Mouse (Mus musculus) lung, embryonic 15.5 days (tissue): Measurements from ENCODE around the gene Fezf1. TPM values are rescaled to one million over a fixed set of nuclear protein-coding genes. Genes with fewer than 3 reads are reported as not detected.

Experiments used
- ATAC-seq: fragments of 200-750 bp; cut with Nextera tagmentation; 2 replicates; pipeline ENCODE4 v1.8.0; 2017; ENCODE audit warnings: moderate number of reproducible peaks, borderline replicate concordance; ENCODE audit not compliant: low FRiP score, low TSS enrichment; ENCODE audit errors: extremely low read depth
- H3K27ac ChIP-seq: fragments of 300-500 bp; sonication (generic); 2 replicates; pipeline ENCODE4 v1.5.1; 2015; ENCODE audit warnings: moderate library complexity, mild to moderate bottlenecking, inconsistent platforms
- H3K27me3 ChIP-seq: fragments of 300-500 bp; sonication (generic); 2 replicates; pipeline ENCODE4 v1.6.1; 2015; ENCODE audit warnings: inconsistent platforms
- H3K36me3 ChIP-seq: fragments of 300-500 bp; sonication (generic); 2 replicates; pipeline ENCODE4 v1.6.1; 2015; ENCODE audit warnings: inconsistent platforms
- H3K4me1 ChIP-seq: fragments of 300-500 bp; sonication (generic); 2 replicates; pipeline ENCODE4 v1.6.1; 2015; ENCODE audit warnings: inconsistent platforms
- H3K4me2 ChIP-seq: fragments of 300-500 bp; sonication (generic); 2 replicates; pipeline ENCODE4 v1.6.1; 2015; ENCODE audit warnings: inconsistent platforms, mild to moderate bottlenecking, moderate library complexity
- H3K4me3 ChIP-seq: fragments of 300-500 bp; sonication (generic); 2 replicates; pipeline ENCODE4 v1.5.1; 2015; ENCODE audit warnings: mild to moderate bottlenecking, inconsistent platforms
- H3K9ac ChIP-seq: fragments of 300-500 bp; sonication (generic); 2 replicates; pipeline ENCODE4 v1.6.1; 2015; ENCODE audit warnings: inconsistent platforms
- H3K9me3 ChIP-seq: fragments of 300-500 bp; sonication (generic); 2 replicates; pipeline ENCODE4 v1.6.1; 2016; ENCODE audit warnings: inconsistent platforms
- WGBS: fragments of 180-500 bp; shearing (Covaris S2); methylation state at CpG from one replicate; pipeline ENCODE4 v1.1.7; 2015; 5-methylcytosine and 5-hydroxymethylcytosine counted together
- polyA plus RNA-seq: library from polyadenylated mRNA; unstranded; fragments of >200 nt; fragmentation: Nextera tagmentation; extraction: Ambion mirVana; gene quantifications from 2 replicates; pipeline ENCODE4 v1.2.1, GENCODE M21; 2015

Fezf1 gene
- not detected in 2 replicates for polyA plus RNA-seq

- no peak within 1 kb of the TSS for H3K9ac ChIP-seq
- H3K9me3 ChIP-seq = no peaks in the 10 kb centered on the region
- no peaks in the 10 kb centered on the region for H3K36me3 ChIP-seq
- WGBS = 1% methylated on average over 31 of the region's 31 CpGs
- H3K4me1 ChIP-seq = peaks cover 25% of the 10 kb centered on the region
- H3K4me3 ChIP-seq = peak within 1 kb of the TSS; percentile 37
- H3K27ac ChIP-seq = no peak within 1 kb of the TSS
- peaks cover 92% of the 10 kb centered on the region for H3K27me3 ChIP-seq
- peak within 1 kb of the TSS; percentile 70 for H3K4me2 ChIP-seq
- no peak for ATAC-seq
Measured at GRCm38 (mm10) chr6:23248313-23249052, at the start of gene Fezf1. TSS of gene Fezf1 (minus strand) at chr6:23248362.

- Histone ChIP-seq H3K4me3 (no peak overlapping the region), H3K36me3 (no peaks in the 10 kb centered on the region), H3K9ac (no peak overlapping the region), H3K4me2 (no peak overlapping the region), H3K27ac (no peak overlapping the region), H3K4me1 (no peaks in the 10 kb centered on the region), H3K27me3 (no peaks in the 10 kb centered on the region), H3K9me3 (no peaks in the 10 kb centered on the region)
- ATAC-seq = no peak
- whole genome bisulfite sequencing = 83% methylated on average over 4 of the region's 4 CpGs
Measured at GRCm38 (mm10) chr6:23294685-23295084, 46.5 kb upstream of the Fezf1 start.

DNA sequence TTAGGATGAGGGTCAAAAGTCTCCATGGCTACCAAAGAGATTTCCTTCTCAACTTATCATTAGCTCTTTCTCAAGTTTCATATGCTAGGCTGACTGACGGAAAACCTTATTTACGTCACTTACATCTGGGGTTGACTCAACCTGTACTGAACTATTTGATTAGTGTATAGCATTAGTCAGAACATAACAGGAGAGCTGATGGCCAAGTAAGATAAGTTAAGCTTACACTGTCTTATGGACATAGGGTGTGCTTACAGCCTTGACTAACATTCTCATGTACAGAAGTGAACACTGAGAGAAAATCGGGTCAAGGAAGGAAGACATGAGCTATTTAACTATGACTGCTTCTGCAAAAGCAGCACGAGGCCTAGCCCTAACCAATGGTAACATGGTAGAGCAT, 40.6 kb upstream of the Fezf1 start:
- no peaks in the 10 kb centered on the region for H3K9me3 ChIP-seq
- H3K27me3 ChIP-seq = no peaks in the 10 kb centered on the region
- ATAC-seq = no peak
- no peak overlapping the region for H3K9ac ChIP-seq
- H3K4me1 ChIP-seq = no peaks in the 10 kb centered on the region
- H3K27ac ChIP-seq = no peak overlapping the region
- no peaks in the 10 kb centered on the region for H3K36me3 ChIP-seq
- H3K4me3 ChIP-seq = no peak overlapping the region
- 83% methylated on average over 4 of the region's 4 CpGs for WGBS
- no peak overlapping the region for H3K4me2 ChIP-seq

- H3K27ac ChIP-seq = no peak overlapping the region
- no peaks in the 10 kb centered on the region for H3K36me3 ChIP-seq
- no peak for ATAC-seq
- H3K27me3 ChIP-seq = no peaks in the 10 kb centered on the region
- 66% methylated on average over 9 of the region's 9 CpGs for WGBS
- no peak overlapping the region for H3K4me2 ChIP-seq
- no peak overlapping the region for H3K4me3 ChIP-seq
- no peaks in the 10 kb centered on the region for H3K9me3 ChIP-seq
- no peak overlapping the region for H3K9ac ChIP-seq
- no peaks in the 10 kb centered on the region for H3K4me1 ChIP-seq
Measured at GRCm38 (mm10) chr6:23281514-23281820, 33.3 kb upstream of the Fezf1 start.

GRCm38 (mm10) chr6:23280811-23281513, 32.8 kb upstream of the Fezf1 start:
- Histone ChIP-seq H3K9me3 (no peaks in the 10 kb centered on the region), H3K4me3 (no peak overlapping the region), H3K27ac (no peak overlapping the region), H3K4me2 (no peak overlapping the region), H3K36me3 (no peaks in the 10 kb centered on the region), H3K9ac (no peak overlapping the region), H3K27me3 (no peaks in the 10 kb centered on the region), H3K4me1 (no peaks in the 10 kb centered on the region)
- whole genome bisulfite sequencing = 53% methylated on average over 15 of the region's 15 CpGs
- ATAC-seq = no peak

- Histone ChIP-seq H3K9me3 (no peaks in the 10 kb centered on the region), H3K27me3 (peaks cover 16% of the 10 kb centered on the region; the same call in 1 of the 2 replicates), H3K36me3 (no peaks in the 10 kb centered on the region), H3K27ac (no peak overlapping the region), H3K9ac (no peak overlapping the region), H3K4me3 (no peak overlapping the region), H3K4me2 (no peak overlapping the region), H3K4me1 (no peaks in the 10 kb centered on the region)
- no peak for ATAC-seq
- 75% methylated on average over 4 of the region's 4 CpGs for WGBS
Measured at GRCm38 (mm10) chr6:23273483-23273882, 25.3 kb upstream of the Fezf1 start.

- H3K36me3 ChIP-seq = no peaks in the 10 kb centered on the region
- H3K9ac ChIP-seq = no peak overlapping the region
- H3K27ac ChIP-seq = no peak overlapping the region
- H3K27me3 ChIP-seq = peaks cover 16% of the 10 kb centered on the region; the same call in 1 of the 2 replicates
- H3K4me1 ChIP-seq = no peaks in the 10 kb centered on the region
- WGBS = 12% methylated on average over 11 of the region's 11 CpGs
- ATAC-seq = no peak
- H3K9me3 ChIP-seq = no peaks in the 10 kb centered on the region
- H3K4me3 ChIP-seq = no peak overlapping the region
- H3K4me2 ChIP-seq = no peak overlapping the region
Measured at GRCm38 (mm10) chr6:23272979-23273378, 24.8 kb upstream of the Fezf1 start.

DNA sequence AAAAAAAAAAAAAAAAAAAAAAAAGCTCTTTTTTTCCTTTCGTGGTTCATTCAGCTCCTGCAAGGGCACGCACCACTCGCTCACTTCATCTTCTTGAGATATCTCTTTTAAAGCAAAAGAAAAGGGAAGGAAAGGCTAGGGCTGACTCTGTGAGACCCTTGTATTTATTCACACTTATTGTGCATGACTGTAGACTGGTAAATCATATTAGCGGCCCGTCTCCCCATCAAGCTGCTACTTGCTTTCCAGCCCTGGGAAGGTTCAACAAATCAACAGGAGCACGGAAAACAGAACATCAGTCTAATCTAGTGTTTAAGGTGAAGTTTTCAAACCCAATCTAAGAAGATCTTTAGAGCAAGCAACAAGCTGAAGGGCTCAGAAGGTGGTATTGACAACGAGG, 24.4 kb upstream of the Fezf1 start:
- Histone ChIP-seq H3K4me3 (no peak overlapping the region), H3K36me3 (no peaks in the 10 kb centered on the region), H3K9ac (no peak overlapping the region), H3K9me3 (no peaks in the 10 kb centered on the region), H3K27me3 (peaks cover 20% of the 10 kb centered on the region; the same call in 1 of the 2 replicates), H3K4me2 (no peak overlapping the region), H3K4me1 (no peaks in the 10 kb centered on the region), H3K27ac (no peak overlapping the region)
- no peak for ATAC-seq
- WGBS = 17% methylated on average over 7 of the region's 7 CpGs

GRCm38 (mm10) chr6:23260738-23261050, 12.5 kb upstream of the Fezf1 start:
- Histone ChIP-seq H3K27me3 (peaks cover 67% of the 10 kb centered on the region), H3K4me2 (0 out of 2 replicates have a peak overlapping the region, but pooled peaks have one; percentile 13), H3K4me1 (no peaks in the 10 kb centered on the region), H3K27ac (no peak overlapping the region), H3K9ac (no peak overlapping the region), H3K36me3 (no peaks in the 10 kb centered on the region), H3K9me3 (no peaks in the 10 kb centered on the region), H3K4me3 (no peak overlapping the region)
- ATAC-seq = no peak
- WGBS = 4% methylated on average over 9 of the region's 9 CpGs

- H3K4me1 ChIP-seq = no peaks in the 10 kb centered on the region
- H3K36me3 ChIP-seq = no peaks in the 10 kb centered on the region
- peaks cover 71% of the 10 kb centered on the region for H3K27me3 ChIP-seq
- WGBS = 3% methylated on average over 36 of the region's 36 CpGs
- no peak overlapping the region for H3K27ac ChIP-seq
- no peaks in the 10 kb centered on the region for H3K9me3 ChIP-seq
- no peak overlapping the region for H3K9ac ChIP-seq
- H3K4me2 ChIP-seq = 0 out of 2 replicates have a peak overlapping the region, but pooled peaks have one; percentile 13
- no peak overlapping the region for H3K4me3 ChIP-seq
- no peak for ATAC-seq
Measured at GRCm38 (mm10) chr6:23260016-23260737, 12.0 kb upstream of the Fezf1 start.

DNA sequence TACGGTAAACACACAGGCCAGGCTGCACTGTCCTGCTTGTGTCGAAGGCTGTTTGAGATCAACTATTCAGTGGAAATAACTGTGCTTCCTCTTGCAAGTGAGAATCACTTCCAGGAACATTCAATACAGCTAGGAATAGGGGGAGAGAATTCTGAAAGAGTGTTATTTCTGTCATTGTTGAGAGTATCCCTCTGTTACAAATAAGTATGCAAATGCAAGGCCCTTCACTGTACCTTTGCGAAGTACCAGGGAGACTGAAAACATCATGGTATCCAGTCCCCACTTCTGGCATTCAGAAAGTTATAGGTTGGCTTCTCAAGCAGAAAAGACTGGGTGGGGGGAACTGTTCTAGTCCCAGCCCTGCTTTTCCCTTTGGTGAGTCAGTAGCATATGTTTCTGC, 9.8 kb upstream of the Fezf1 start:
- ATAC-seq = no peak
- Histone ChIP-seq H3K4me2 (no peak overlapping the region), H3K27me3 (peaks cover 90% of the 10 kb centered on the region), H3K4me1 (peaks cover 8% of the 10 kb centered on the region), H3K4me3 (no peak overlapping the region), H3K9me3 (no peaks in the 10 kb centered on the region), H3K9ac (no peak overlapping the region), H3K36me3 (no peaks in the 10 kb centered on the region), H3K27ac (no peak overlapping the region)
- 28% methylated on average over 3 of the region's 3 CpGs for WGBS

DNA sequence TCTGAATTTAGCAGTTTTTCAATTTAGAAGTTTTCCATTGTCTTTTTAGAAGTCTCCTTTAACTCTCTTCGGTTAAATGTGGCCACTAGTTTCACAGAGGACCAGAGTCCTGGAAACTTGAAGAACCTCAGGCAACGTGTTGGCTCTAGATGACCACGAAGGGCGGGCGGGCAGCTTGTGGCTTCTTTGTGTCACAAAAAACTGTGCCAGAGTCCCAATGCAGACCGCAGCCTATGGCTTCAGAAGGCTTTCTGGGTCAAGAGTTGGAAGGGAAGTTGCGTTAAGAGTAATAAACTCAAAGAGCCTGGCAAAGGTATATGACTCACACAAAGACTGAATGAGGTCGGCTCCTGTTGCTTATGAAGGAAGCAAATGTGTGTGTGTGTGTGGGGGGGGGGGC, 7.0 kb upstream of the Fezf1 start:
- Histone ChIP-seq H3K9me3 (no peaks in the 10 kb centered on the region), H3K27ac (no peak overlapping the region), H3K36me3 (no peaks in the 10 kb centered on the region), H3K27me3 (peaks cover 92% of the 10 kb centered on the region), H3K4me2 (no peak overlapping the region), H3K4me3 (no peak overlapping the region), H3K9ac (no peak overlapping the region), H3K4me1 (peaks cover 8% of the 10 kb centered on the region)
- ATAC-seq = no peak
- WGBS = 4% methylated on average over 8 of the region's 8 CpGs
